Mouse (Mus musculus) midbrain, embryonic 14.5 days (tissue): ENCODE measurements around the gene Rbbp5. TPM values are rescaled to one million over a fixed set of nuclear protein-coding genes. Genes with fewer than 3 reads are reported as not detected.

ENCODE experiments used
- ATAC-seq: fragments of 200-750 bp; cut with Nextera tagmentation; 2 replicates; pipeline ENCODE4 v1.8.0; 2017; ENCODE audit warnings: moderate number of reproducible peaks, moderate library complexity; ENCODE audit not compliant: low FRiP score, low TSS enrichment
- DNase-seq: peaks from one replicate; pipeline ENCODE4 v3.0.0-alpha.2; 2015
- H3K27ac ChIP-seq: fragments of 300-500 bp; sonication (generic); replicated peaks from 2 replicates; pipeline ENCODE4 v1.5.1; 2014; ENCODE audit warnings: mild to moderate bottlenecking, low read depth, low read length, moderate library complexity
- H3K27me3 ChIP-seq: fragments of 300-500 bp; sonication (generic); 2 replicates; pipeline ENCODE4 v1.6.1; 2014; ENCODE audit warnings: low read length, control low read depth, mixed read lengths; ENCODE audit not compliant: control insufficient read depth, insufficient read depth
- H3K36me3 ChIP-seq: fragments of 300-500 bp; sonication (generic); 2 replicates; pipeline ENCODE4 v1.6.1; 2014; ENCODE audit warnings: low read length, control low read depth; ENCODE audit not compliant: control insufficient read depth, insufficient read depth
- H3K4me1 ChIP-seq: fragments of 300-500 bp; sonication (generic); 2 replicates; pipeline ENCODE4 v1.6.1; 2014; ENCODE audit warnings: mild to moderate bottlenecking, antibody characterized with exemption, low read length, control low read depth; ENCODE audit not compliant: control insufficient read depth, insufficient read depth
- H3K4me2 ChIP-seq: fragments of 300-500 bp; sonication (generic); 2 replicates; pipeline ENCODE4 v1.6.1; 2014; ENCODE audit warnings: mild to moderate bottlenecking, low read length, moderate library complexity
- H3K4me3 ChIP-seq: fragments of 300-500 bp; sonication (generic); replicated peaks from 2 replicates; pipeline ENCODE4 v1.5.1; 2014; ENCODE audit warnings: low read depth, low read length
- H3K9ac ChIP-seq: fragments of 300-500 bp; sonication (generic); replicated peaks from 2 replicates; pipeline ENCODE4 v1.6.1; 2014; ENCODE audit warnings: mild to moderate bottlenecking, low read length, moderate library complexity
- H3K9me3 ChIP-seq: fragments of 300-500 bp; sonication (generic); 2 replicates; pipeline ENCODE4 v1.6.1; 2016; ENCODE audit warnings: low read length, control low read depth, mixed read lengths; ENCODE audit not compliant: control insufficient read depth
- WGBS: fragments of 180-500 bp; shearing (Covaris S2); extraction: QIAGEN DNeasy Blood & Tissue Kit; methylation state at CpG from one replicate; pipeline ENCODE4 v1.1.7; 2014; 5-methylcytosine and 5-hydroxymethylcytosine counted together
- polyA plus RNA-seq: library from polyadenylated mRNA; unstranded; fragments of >200 nt; fragmentation: Nextera tagmentation; extraction: Ambion mirVana; gene quantifications from 2 replicates; pipeline ENCODE4 v1.2.1, GENCODE M21; 2014

The Rbbp5 gene
- polyA plus RNA-seq, 1 experiment from 2014 or later: 48.6 TPM

- no peaks in the 10 kb centered on the region for H3K27me3 ChIP-seq
- H3K4me2 ChIP-seq: no peak overlapping the region
- H3K9me3 ChIP-seq: no peaks in the 10 kb centered on the region
- peaks cover 71% of the 10 kb centered on the region for H3K36me3 ChIP-seq
- H3K4me1 ChIP-seq: peaks cover 12% of the 10 kb centered on the region; the same call in 1 of the 2 replicates
- no peak overlapping the region; the same call in 1 of the 2 replicates for H3K9ac ChIP-seq
- 78% methylated on average over 8 of the region's 8 CpGs for WGBS
- ATAC-seq (no peak), DNase-seq (peak; percentile 62)
- no peak overlapping the region for H3K4me3 ChIP-seq
- no peak overlapping the region for H3K27ac ChIP-seq
Observed at GRCm38 (mm10) chr1:132523048-132523447, 45.9 kb downstream of the Rbbp5 start.

- Histone ChIP-seq H3K27ac (no peak overlapping the region), H3K36me3 (peaks cover 70% of the 10 kb centered on the region), H3K4me3 (no peak overlapping the region), H3K9me3 (no peaks in the 10 kb centered on the region), H3K4me1 (peaks cover 12% of the 10 kb centered on the region; the same call in 1 of the 2 replicates), H3K4me2 (no peak overlapping the region), H3K9ac (no peak overlapping the region), H3K27me3 (no peaks in the 10 kb centered on the region)
- no peak for DNase-seq
- ATAC-seq: no peak
- 39% methylated on average over 4 of the region's 4 CpGs for WGBS
Observed at GRCm38 (mm10) chr1:132523920-132524319, 46.8 kb downstream of the Rbbp5 start.

DNA sequence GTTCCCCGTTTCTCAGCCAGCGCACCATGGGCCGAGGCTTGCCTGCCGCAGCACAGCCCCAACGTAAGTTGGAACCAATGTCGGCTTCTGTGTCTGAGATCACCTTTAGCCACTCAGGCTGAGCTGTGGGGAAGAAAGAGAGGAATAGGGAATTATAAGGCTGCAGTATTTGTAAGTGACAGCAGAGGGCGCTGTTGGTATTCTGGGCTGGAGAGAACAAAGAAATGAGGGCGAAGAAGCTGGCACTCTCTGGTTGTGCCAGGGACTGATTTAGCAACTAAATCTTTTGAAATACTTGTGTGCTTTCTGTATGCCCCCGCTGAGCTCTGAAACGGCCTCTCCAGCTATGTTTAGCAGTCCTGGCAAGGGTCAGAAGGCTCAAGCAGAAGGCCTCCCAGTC is 48.7 kb downstream of the Rbbp5 start:
- H3K27me3 ChIP-seq: no peaks in the 10 kb centered on the region
- peak overlapping the region; percentile 87 for H3K27ac ChIP-seq
- H3K4me1 ChIP-seq: peaks cover 20% of the 10 kb centered on the region
- H3K9ac ChIP-seq: peak overlapping the region; percentile 42
- H3K36me3 ChIP-seq: peaks cover 58% of the 10 kb centered on the region
- H3K4me3 ChIP-seq: no peak overlapping the region
- ATAC-seq: peak; percentile 21
- peak; percentile 93 for DNase-seq
- H3K4me2 ChIP-seq: peak overlapping the region; percentile 23; the same call in 1 of the 2 replicates
- 5% methylated on average over 10 of the region's 10 CpGs for WGBS
- H3K9me3 ChIP-seq: no peaks in the 10 kb centered on the region

DNA sequence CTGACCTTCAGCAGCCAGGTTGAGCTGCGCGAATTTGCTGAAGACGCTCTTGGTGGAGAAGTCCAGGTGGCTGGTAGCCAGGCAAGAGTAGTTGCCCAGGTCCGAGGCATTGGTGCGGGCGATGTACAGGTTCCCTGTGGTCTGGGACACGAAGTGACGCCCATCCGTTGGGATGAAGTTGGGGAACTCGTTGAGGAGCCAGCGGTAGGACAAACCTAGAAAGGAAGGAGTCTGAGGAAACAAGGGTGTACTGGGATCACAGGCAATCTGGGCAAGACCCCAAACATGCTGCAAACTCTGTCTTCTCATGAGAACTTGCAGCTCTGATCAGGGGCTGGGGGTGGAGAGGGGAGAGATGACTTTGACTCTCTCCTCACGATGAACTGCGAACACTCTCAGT is 50.9 kb downstream of the Rbbp5 start:
- DNase-seq: no peak
- Histone ChIP-seq H3K4me3 (no peak overlapping the region), H3K9ac (no peak overlapping the region), H3K36me3 (peaks cover 47% of the 10 kb centered on the region), H3K27ac (no peak overlapping the region), H3K4me1 (peaks cover 39% of the 10 kb centered on the region), H3K27me3 (no peaks in the 10 kb centered on the region), H3K9me3 (no peaks in the 10 kb centered on the region), H3K4me2 (no peak overlapping the region)
- no peak for ATAC-seq
- 96% methylated on average over 13 of the region's 13 CpGs for WGBS

GRCm38 (mm10) chr1:132528647-132529334 is 51.6 kb downstream of the Rbbp5 start:
- WGBS: 91% methylated on average over 19 of the region's 19 CpGs
- no peak for DNase-seq
- peaks cover 46% of the 10 kb centered on the region for H3K4me1 ChIP-seq

DNA sequence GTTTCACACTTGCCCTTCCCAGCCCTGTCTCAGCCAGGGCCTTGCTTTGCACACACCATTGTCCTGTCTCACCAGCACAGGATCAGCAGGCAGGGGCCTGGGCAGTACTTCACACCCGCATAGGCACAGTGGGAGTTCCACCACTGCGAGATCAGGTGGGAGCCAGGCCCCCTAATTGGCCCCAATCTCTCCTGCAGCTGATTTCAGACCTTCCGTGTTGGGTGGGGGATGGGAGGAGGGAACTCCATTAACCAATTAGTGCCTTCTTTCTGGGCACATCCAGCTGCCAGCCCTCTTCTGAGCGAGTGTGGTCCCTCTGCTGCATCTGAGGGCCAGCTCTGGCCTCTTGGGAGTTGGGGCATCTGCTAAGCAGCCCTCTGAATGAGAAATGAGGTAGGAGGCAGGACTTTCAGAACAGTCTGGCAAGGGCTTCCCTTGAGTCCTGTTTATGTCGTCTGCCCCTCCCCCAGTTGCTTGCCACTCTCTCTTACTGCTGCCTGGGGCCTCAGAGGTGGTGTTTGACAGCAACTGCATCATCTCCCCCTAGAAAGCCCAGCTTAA is 53.5 kb downstream of the Rbbp5 start:
- Histone ChIP-seq H3K4me2 (peak overlapping the region; percentile 6; the same call in 1 of the 2 replicates), H3K36me3 (peaks cover 25% of the 10 kb centered on the region), H3K27ac (peak overlapping the region; percentile 66), H3K4me1 (peaks cover 59% of the 10 kb centered on the region), H3K4me3 (no peak overlapping the region), H3K27me3 (no peaks in the 10 kb centered on the region), H3K9ac (no peak overlapping the region), H3K9me3 (no peaks in the 10 kb centered on the region)
- ATAC-seq (peak; percentile 78), DNase-seq (peak; percentile 82)
- 4% methylated on average over 5 of the region's 5 CpGs for WGBS

More at GRCm38 (mm10) chr1:132528647-132529334, 51.6 kb downstream of the Rbbp5 start:
- peaks cover 42% of the 10 kb centered on the region for H3K36me3 ChIP-seq
- H3K27ac ChIP-seq: no peak overlapping the region
- no peaks in the 10 kb centered on the region for H3K27me3 ChIP-seq
- no peak for ATAC-seq
- H3K9ac ChIP-seq: no peak overlapping the region
- H3K4me3 ChIP-seq: no peak overlapping the region
- no peaks in the 10 kb centered on the region for H3K9me3 ChIP-seq
- no peak overlapping the region for H3K4me2 ChIP-seq

- Histone ChIP-seq H3K9me3 (no peaks in the 10 kb centered on the region), H3K4me1 (peaks cover 52% of the 10 kb centered on the region), H3K36me3 (peaks cover 24% of the 10 kb centered on the region), H3K4me2 (no peak overlapping the region), H3K4me3 (no peak overlapping the region), H3K9ac (no peak overlapping the region), H3K27ac (0 out of 2 replicates have a peak overlapping the region, but pooled peaks have one; percentile 20), H3K27me3 (no peaks in the 10 kb centered on the region)
- ATAC-seq: no peak
- 73% methylated on average over 9 of the region's 9 CpGs for WGBS
- no peak for DNase-seq
Observed at GRCm38 (mm10) chr1:132532521-132532920, 55.4 kb downstream of the Rbbp5 start.

DNA sequence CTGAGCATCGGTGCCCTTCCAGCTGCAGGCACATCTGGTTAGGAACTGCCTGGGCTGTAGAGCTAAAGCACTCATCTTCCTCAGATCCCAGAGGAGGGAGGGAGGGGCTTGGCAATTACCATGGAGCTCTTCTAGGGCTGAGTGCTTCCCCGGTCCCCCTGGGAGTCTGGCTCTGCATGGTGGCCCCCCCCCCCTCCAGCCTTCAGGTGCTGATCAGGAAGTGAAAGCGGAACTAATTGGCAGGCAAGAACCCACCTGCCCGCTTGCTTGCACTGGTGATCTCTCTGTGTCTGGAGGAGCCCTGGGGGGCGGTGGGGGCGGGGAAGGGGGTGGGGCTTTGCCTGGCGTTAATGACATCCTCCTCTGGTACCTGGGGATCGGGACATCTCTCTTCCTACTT is 56.7 kb downstream of the Rbbp5 start:
- ATAC-seq (0 out of 2 replicates have a peak, but pooled peaks have one; percentile 29), DNase-seq (peak; percentile 63)
- Histone ChIP-seq H3K4me2 (peak overlapping the region; percentile 27), H3K9ac (no peak overlapping the region), H3K4me1 (peaks cover 57% of the 10 kb centered on the region), H3K36me3 (peaks cover 12% of the 10 kb centered on the region), H3K27me3 (no peaks in the 10 kb centered on the region), H3K27ac (peak overlapping the region; percentile 70), H3K4me3 (no peak overlapping the region), H3K9me3 (no peaks in the 10 kb centered on the region)
- WGBS: 4% methylated on average over 8 of the region's 8 CpGs

- WGBS: 92% methylated on average over 4 of the region's 4 CpGs
- H3K4me2 ChIP-seq: no peak overlapping the region
- no peak overlapping the region for H3K9ac ChIP-seq
- no peak overlapping the region for H3K4me3 ChIP-seq
- no peaks in the 10 kb centered on the region for H3K9me3 ChIP-seq
- H3K4me1 ChIP-seq: peaks cover 63% of the 10 kb centered on the region
- no peak overlapping the region for H3K27ac ChIP-seq
- H3K36me3 ChIP-seq: peaks cover 9% of the 10 kb centered on the region; the same call in 1 of the 2 replicates
- DNase-seq: no peak
- no peaks in the 10 kb centered on the region for H3K27me3 ChIP-seq
- ATAC-seq: no peak
Observed at GRCm38 (mm10) chr1:132535541-132535940, 58.4 kb downstream of the Rbbp5 start.
